Mouse (Mus musculus): ENCODE data around the gene Pef1. TPM values are rescaled to one million over a fixed set of nuclear protein-coding genes. Genes with fewer than 3 reads are reported as not detected.

Gene Pef1
- total RNA-seq, 1 experiment = 36.2 TPM

DNA sequence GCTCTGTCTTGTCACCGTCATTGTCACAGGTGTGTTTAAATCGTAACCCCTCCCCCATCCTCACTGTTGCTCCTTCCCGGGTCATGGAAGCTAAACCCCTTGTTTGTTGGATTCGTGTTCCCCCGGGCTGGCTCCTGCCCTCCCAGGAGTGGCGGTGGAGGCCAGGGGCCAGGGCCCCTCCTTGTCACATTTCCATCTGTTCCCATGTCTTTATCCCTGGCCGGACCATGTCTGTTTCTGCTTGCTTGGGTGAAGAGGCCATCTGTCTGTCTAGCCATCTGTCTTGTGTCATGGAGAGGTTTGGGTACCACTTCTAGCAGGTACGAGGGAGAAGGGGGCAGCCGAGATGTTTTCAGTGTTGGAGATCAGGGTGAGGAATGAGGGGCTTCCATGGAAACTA is 20.1 kb upstream of the Pef1 start:
- no peak for DNase-seq (ENCODE audit: low read depth, low spot score)
- Histone ChIP-seq H3K4me3 (ENCODE audit: insufficient read depth in 1 of 2, low read depth in 1 of 2, low read length in 2 of 2, poor library complexity in 1 of 2, severe bottlenecking in 1 of 2) (no peak overlapping the region), H3K9me3 (ENCODE audit: control insufficient read depth, insufficient read depth, low read depth, low read length) (no peaks in the 10 kb centered on the region), H3K36me3 (ENCODE audit: control insufficient read depth, insufficient read depth, low read length, poor library complexity, severe bottlenecking) (no peaks in the 10 kb centered on the region), H3K4me1 (ENCODE audit: control insufficient read depth in 2 of 2, insufficient read depth in 2 of 2, low read length in 2 of 2, poor library complexity in 1 of 2) (no peaks in the 10 kb centered on the region; a peak in 1 of 4 replicates), H3K27ac (ENCODE audit: insufficient read depth, low read depth, low read length, poor library complexity, severe bottlenecking) (no peak overlapping the region), H3K9ac (ENCODE audit: insufficient read depth, low read depth, low read length, poor library complexity, severe bottlenecking) (no peak overlapping the region)
- in situ Hi-C loops (cut with MboI; ENCODE audit: low sequenced_read_pairs in 2 of 2, unreplicated experiment in 2 of 2) = no loop called here
- TF ChIP-seq ZC3H11A (IDR thresholded peaks at IDR 0.05; ENCODE audit: borderline replicate concordance, low read depth, low read length) (no peak), HCFC1 (IDR thresholded peaks at IDR 0.05; ENCODE audit: borderline replicate concordance, insufficient read depth, low read length) (no peak), ZNF384 (IDR thresholded peaks at IDR 0.05; ENCODE audit: low read depth, low read length) (no peak), CHD2 (IDR thresholded peaks at IDR 0.05; ENCODE audit: low read depth, low read length) (no peak), MAFK (IDR thresholded peaks at IDR 0.05; ENCODE audit: insufficient read depth, low read depth, low read length) (no peak)

GRCm38 (mm10) chr4:130084331-130084945 is 17.9 kb upstream of the Pef1 start:
- Histone ChIP-seq H3K27ac (ENCODE audit: insufficient read depth, low read depth, low read length, poor library complexity, severe bottlenecking) (no peak overlapping the region), H3K9ac (ENCODE audit: insufficient read depth, low read depth, low read length, poor library complexity, severe bottlenecking) (no peak overlapping the region), H3K4me3 (ENCODE audit: insufficient read depth in 1 of 2, low read depth in 1 of 2, low read length in 2 of 2, poor library complexity in 1 of 2, severe bottlenecking in 1 of 2) (no peak overlapping the region), H3K9me3 (ENCODE audit: control insufficient read depth, insufficient read depth, low read depth, low read length) (no peaks in the 10 kb centered on the region), H3K36me3 (ENCODE audit: control insufficient read depth, insufficient read depth, low read length, poor library complexity, severe bottlenecking) (no peaks in the 10 kb centered on the region), H3K4me1 (ENCODE audit: control insufficient read depth in 2 of 2, insufficient read depth in 2 of 2, low read length in 2 of 2, poor library complexity in 1 of 2) (no peaks in the 10 kb centered on the region)
- DNase-seq (ENCODE audit: low read depth, low spot score) = no peak
- in situ Hi-C loops (cut with MboI; ENCODE audit: low sequenced_read_pairs in 2 of 2, unreplicated experiment in 2 of 2) = no loop called here
- TF ChIP-seq ZC3H11A (IDR thresholded peaks at IDR 0.05; ENCODE audit: borderline replicate concordance, low read depth, low read length) = no peak
- no peak for TF ChIP-seq CHD2 (IDR thresholded peaks at IDR 0.05; ENCODE audit: low read depth, low read length)
- TF ChIP-seq ZNF384 (IDR thresholded peaks at IDR 0.05; ENCODE audit: low read depth, low read length) = no peak
- TF ChIP-seq MAFK (IDR thresholded peaks at IDR 0.05; ENCODE audit: insufficient read depth, low read depth, low read length) = no peak
- TF ChIP-seq HCFC1 (IDR thresholded peaks at IDR 0.05; ENCODE audit: borderline replicate concordance, insufficient read depth, low read length) = no peak

GRCm38 (mm10) chr4:130085246-130085820 is 17.0 kb upstream of the Pef1 start:
- H3K36me3 ChIP-seq (ENCODE audit: control insufficient read depth, insufficient read depth, low read length, poor library complexity, severe bottlenecking) = no peaks in the 10 kb centered on the region
- H3K9me3 ChIP-seq (ENCODE audit: control insufficient read depth, insufficient read depth, low read depth, low read length) = no peaks in the 10 kb centered on the region
- in situ Hi-C loops (cut with MboI; ENCODE audit: low sequenced_read_pairs in 2 of 2, unreplicated experiment in 2 of 2) = no loop called here
- DNase-seq (ENCODE audit: low read depth, low spot score) = no peak
- no peaks in the 10 kb centered on the region for H3K4me1 ChIP-seq (ENCODE audit: control insufficient read depth in 2 of 2, insufficient read depth in 2 of 2, low read length in 2 of 2, poor library complexity in 1 of 2)
- no peak overlapping the region for H3K9ac ChIP-seq (ENCODE audit: insufficient read depth, low read depth, low read length, poor library complexity, severe bottlenecking)
- H3K27ac ChIP-seq (ENCODE audit: insufficient read depth, low read depth, low read length, poor library complexity, severe bottlenecking) = no peak overlapping the region
- no peak overlapping the region for H3K4me3 ChIP-seq (ENCODE audit: insufficient read depth in 1 of 2, low read depth in 1 of 2, low read length in 2 of 2, poor library complexity in 1 of 2, severe bottlenecking in 1 of 2)
- TF ChIP-seq HCFC1 (IDR thresholded peaks at IDR 0.05; ENCODE audit: borderline replicate concordance, insufficient read depth, low read length) (no peak), ZNF384 (IDR thresholded peaks at IDR 0.05; ENCODE audit: low read depth, low read length) (no peak), MAFK (IDR thresholded peaks at IDR 0.05; ENCODE audit: insufficient read depth, low read depth, low read length) (no peak), CHD2 (IDR thresholded peaks at IDR 0.05; ENCODE audit: low read depth, low read length) (no peak), ZC3H11A (IDR thresholded peaks at IDR 0.05; ENCODE audit: borderline replicate concordance, low read depth, low read length) (no peak)

DNA sequence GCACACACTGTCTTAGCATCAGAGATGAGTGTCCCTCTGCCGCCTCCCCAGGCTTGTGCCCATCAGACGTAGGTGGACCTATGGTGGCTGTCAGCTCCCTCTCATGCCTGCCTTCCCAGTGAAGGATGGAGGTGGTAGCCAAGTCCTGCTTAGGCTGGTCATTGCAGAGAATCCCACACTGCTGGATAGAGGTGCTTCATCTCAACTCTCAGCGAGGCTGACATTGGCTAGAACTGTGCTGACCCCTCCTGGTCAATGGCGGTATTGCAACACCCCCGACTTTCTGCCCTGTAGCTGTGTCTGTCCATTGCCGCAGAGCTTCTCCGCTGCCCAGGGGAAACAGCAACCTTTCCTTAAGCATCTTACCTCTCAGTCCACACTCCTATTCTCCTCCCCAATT is 15.1 kb upstream of the Pef1 start:
- H3K27ac ChIP-seq (ENCODE audit: insufficient read depth, low read depth, low read length, poor library complexity, severe bottlenecking) = no peak overlapping the region
- no peaks in the 10 kb centered on the region for H3K9me3 ChIP-seq (ENCODE audit: control insufficient read depth, insufficient read depth, low read depth, low read length)
- TF ChIP-seq ZC3H11A (IDR thresholded peaks at IDR 0.05; ENCODE audit: borderline replicate concordance, low read depth, low read length) (peak; percentile 96), ZNF384 (IDR thresholded peaks at IDR 0.05; ENCODE audit: low read depth, low read length) (no peak)
- no peaks in the 10 kb centered on the region for H3K4me1 ChIP-seq (ENCODE audit: control insufficient read depth in 2 of 2, insufficient read depth in 2 of 2, low read length in 2 of 2, poor library complexity in 1 of 2)
- no peak overlapping the region for H3K9ac ChIP-seq (ENCODE audit: insufficient read depth, low read depth, low read length, poor library complexity, severe bottlenecking)
- H3K4me3 ChIP-seq (ENCODE audit: insufficient read depth in 1 of 2, low read depth in 1 of 2, low read length in 2 of 2, poor library complexity in 1 of 2, severe bottlenecking in 1 of 2) = no peak overlapping the region
- DNase-seq (ENCODE audit: low read depth, low spot score) = peak; percentile 69
- in situ Hi-C loops (cut with MboI; ENCODE audit: low sequenced_read_pairs in 2 of 2, unreplicated experiment in 2 of 2) = no loop called here
- no peaks in the 10 kb centered on the region for H3K36me3 ChIP-seq (ENCODE audit: control insufficient read depth, insufficient read depth, low read length, poor library complexity, severe bottlenecking)
